Mouse (Mus musculus) limb, embryonic 11.5 days (tissue): Measurements from ENCODE around the gene Cyp2r1. TPM values are rescaled to one million over a fixed set of nuclear protein-coding genes. Genes with fewer than 3 reads are reported as not detected.
"Not testable (repeated sequence)": the region's sequence is repeated elsewhere in the genome, so short reads cannot be mapped to it uniquely, and the experiment has no call there.

Source experiments
- ATAC-seq: fragments of 200-750 bp; cut with Nextera tagmentation; 2 replicates; pipeline ENCODE4 v1.8.0; 2017; ENCODE audit warnings: low read depth; ENCODE audit not compliant: insufficient number of reproducible peaks, low FRiP score, low TSS enrichment
- DNase-seq: peaks from one replicate; pipeline ENCODE4 v3.0.0-alpha.2; 2015; ENCODE audit warnings: low spot score
- H3K27ac ChIP-seq: fragments of 300-500 bp; sonication (generic); replicated peaks from 2 replicates; pipeline ENCODE4 v1.5.1; 2014; ENCODE audit warnings: low read depth, mild to moderate bottlenecking, low read length
- H3K27me3 ChIP-seq: fragments of 300-500 bp; sonication (generic); 2 replicates; pipeline ENCODE4 v1.6.1; 2014; ENCODE audit warnings: mild to moderate bottlenecking, low read length, mixed read lengths; ENCODE audit not compliant: control insufficient read depth, insufficient read depth
- H3K36me3 ChIP-seq: fragments of 300-500 bp; sonication (generic); 2 replicates; pipeline ENCODE4 v1.6.1; 2014; ENCODE audit warnings: mild to moderate bottlenecking, low read length, moderate library complexity, mixed read lengths; ENCODE audit not compliant: control insufficient read depth, insufficient read depth
- H3K4me1 ChIP-seq: fragments of 300-500 bp; sonication (generic); 2 replicates; pipeline ENCODE4 v1.6.1; 2014; ENCODE audit warnings: low read length, mixed read lengths; ENCODE audit not compliant: control insufficient read depth, insufficient read depth
- H3K4me2 ChIP-seq: fragments of 300-500 bp; sonication (generic); 2 replicates; pipeline ENCODE4 v1.6.1; 2014; ENCODE audit warnings: low read depth, mild to moderate bottlenecking, moderate library complexity; ENCODE audit not compliant: severe bottlenecking
- H3K4me3 ChIP-seq: fragments of 300-500 bp; sonication (generic); 2 replicates; pipeline ENCODE4 v1.5.1; 2014; ENCODE audit warnings: low read depth, low read length
- H3K9ac ChIP-seq: fragments of 300-500 bp; sonication (generic); 2 replicates; pipeline ENCODE4 v1.6.1; 2014; ENCODE audit warnings: mild to moderate bottlenecking, low read length
- H3K9me3 ChIP-seq: fragments of 300-500 bp; sonication (generic); 2 replicates; pipeline ENCODE4 v1.6.1; 2016; ENCODE audit warnings: low read length; ENCODE audit not compliant: control insufficient read depth
- WGBS: fragments of 180-500 bp; shearing (Covaris S2); extraction: QIAGEN DNeasy Blood & Tissue Kit; methylation state at CpG from one replicate; pipeline ENCODE4 v1.1.7; 2014; 5-methylcytosine and 5-hydroxymethylcytosine counted together
- polyA plus RNA-seq: library from polyadenylated mRNA; unstranded; fragments of >200 nt; fragmentation: Nextera tagmentation; extraction: Ambion mirVana; gene quantifications from 2 replicates; pipeline ENCODE4 v1.2.1, GENCODE M21; 2014

Gene Cyp2r1
- polyA plus RNA-seq = 0.88 and 1.4 TPM in 2 replicates

- peak within 1 kb of the TSS; percentile 52; the same call in 1 of the 2 replicates for H3K27ac ChIP-seq
- no peaks in the 10 kb centered on the region for H3K9me3 ChIP-seq
- no peaks in the 10 kb centered on the region for H3K27me3 ChIP-seq
- H3K9ac ChIP-seq = peak within 1 kb of the TSS; percentile 71
- no peaks in the 10 kb centered on the region for H3K36me3 ChIP-seq
- peak within 1 kb of the TSS; percentile 67 for H3K4me2 ChIP-seq
- H3K4me1 ChIP-seq = no peaks in the 10 kb centered on the region
- ATAC-seq = peak; percentile 100
- peak; percentile 88 for DNase-seq
- WGBS = 3% methylated on average over 56 of the region's 56 CpGs
- H3K4me3 ChIP-seq = peak within 1 kb of the TSS; percentile 41
Observed at GRCm38 (mm10) chr7:114562531-114563241, at the start of gene Cyp2r1. TSS of gene Cyp2r1 (minus strand) at chr7:114562972.

- H3K9me3 ChIP-seq, DNase-seq, H3K4me1 ChIP-seq, H3K27me3 ChIP-seq, H3K27ac ChIP-seq, H3K9ac ChIP-seq, ATAC-seq, H3K4me3 ChIP-seq, H3K4me2 ChIP-seq, H3K36me3 ChIP-seq: not testable (repeated sequence)
- 94% methylated on average over 8 of the region's 8 CpGs for WGBS
Observed at GRCm38 (mm10) chr7:114594391-114594790, 31.6 kb upstream of the Cyp2r1 start.

GRCm38 (mm10) chr7:114582441-114582840 is 19.7 kb upstream of the Cyp2r1 start:
- Histone ChIP-seq H3K27me3 (no peaks in the 10 kb centered on the region), H3K36me3 (no peaks in the 10 kb centered on the region), H3K27ac (no peak overlapping the region), H3K4me3 (no peak overlapping the region), H3K9me3 (no peaks in the 10 kb centered on the region), H3K9ac (no peak overlapping the region), H3K4me1 (no peaks in the 10 kb centered on the region), H3K4me2 (no peak overlapping the region)
- ATAC-seq (no peak), DNase-seq (no peak)
- 59% methylated on average over 2 of the region's 2 CpGs for WGBS

- 82% methylated on average over 5 of the region's 5 CpGs for WGBS
- Histone ChIP-seq H3K4me3 (no peak overlapping the region), H3K4me1 (no peaks in the 10 kb centered on the region), H3K27me3 (no peaks in the 10 kb centered on the region), H3K9ac (no peak overlapping the region), H3K27ac (no peak overlapping the region), H3K4me2 (no peak overlapping the region), H3K36me3 (no peaks in the 10 kb centered on the region), H3K9me3 (no peaks in the 10 kb centered on the region)
- DNase-seq (no peak), ATAC-seq (no peak)
Observed at GRCm38 (mm10) chr7:114581200-114581599, 18.4 kb upstream of the Cyp2r1 start.

GRCm38 (mm10) chr7:114580426-114580825 is 17.7 kb upstream of the Cyp2r1 start:
- DNase-seq (peak; percentile 56), ATAC-seq (no peak)
- WGBS = 9% methylated on average over 4 of the region's 4 CpGs

GRCm38 (mm10) chr7:114577665-114578064 is 14.9 kb upstream of the Cyp2r1 start:
- Histone ChIP-seq H3K27me3 (no peaks in the 10 kb centered on the region), H3K9ac (no peak overlapping the region), H3K4me3 (no peak overlapping the region), H3K36me3 (no peaks in the 10 kb centered on the region), H3K9me3 (no peaks in the 10 kb centered on the region), H3K27ac (no peak overlapping the region), H3K4me2 (no peak overlapping the region), H3K4me1 (no peaks in the 10 kb centered on the region)
- no peak for ATAC-seq
- no peak for DNase-seq
- 68% methylated on average over 1 of the region's 1 CpGs for WGBS

More at GRCm38 (mm10) chr7:114580426-114580825, 17.7 kb upstream of the Cyp2r1 start:
- no peak overlapping the region for H3K27ac ChIP-seq
- H3K4me2 ChIP-seq = no peak overlapping the region
- no peaks in the 10 kb centered on the region for H3K9me3 ChIP-seq
- no peaks in the 10 kb centered on the region for H3K36me3 ChIP-seq
- no peak overlapping the region for H3K9ac ChIP-seq
- H3K4me3 ChIP-seq = no peak overlapping the region
- no peaks in the 10 kb centered on the region for H3K4me1 ChIP-seq
- H3K27me3 ChIP-seq = no peaks in the 10 kb centered on the region

- no peak overlapping the region for H3K9ac ChIP-seq
- 78% methylated on average over 3 of the region's 3 CpGs for WGBS
- no peaks in the 10 kb centered on the region for H3K27me3 ChIP-seq
- ATAC-seq = no peak
- no peaks in the 10 kb centered on the region for H3K4me1 ChIP-seq
- H3K4me2 ChIP-seq = no peak overlapping the region
- no peak for DNase-seq
- no peaks in the 10 kb centered on the region for H3K9me3 ChIP-seq
- H3K4me3 ChIP-seq = no peak overlapping the region
- no peaks in the 10 kb centered on the region for H3K36me3 ChIP-seq
- no peak overlapping the region for H3K27ac ChIP-seq
Observed at GRCm38 (mm10) chr7:114576931-114577330, 14.2 kb upstream of the Cyp2r1 start.

- not testable (repeated sequence) for H3K4me1 ChIP-seq, H3K27ac ChIP-seq, ATAC-seq, DNase-seq, H3K4me2 ChIP-seq, H3K9ac ChIP-seq, H3K9me3 ChIP-seq, H3K4me3 ChIP-seq, H3K36me3 ChIP-seq, H3K27me3 ChIP-seq
- 87% methylated on average over 4 of the region's 4 CpGs for WGBS
Observed at GRCm38 (mm10) chr7:114573866-114574265, 11.1 kb upstream of the Cyp2r1 start.
